Mouse (Mus musculus) forebrain, embryonic 10.5 days (tissue): ENCODE measurements around the gene Sdhd. TPM values are rescaled to one million over a fixed set of nuclear protein-coding genes. Genes with fewer than 3 reads are reported as not detected.
"Not testable (repeated sequence)": the region's sequence is repeated elsewhere in the genome, so short reads cannot be mapped to it uniquely, and the experiment has no call there.

Experiments
- DNase-seq: peaks from one replicate; pipeline ENCODE4 v3.0.0-alpha.2; 2017; ENCODE audit warnings: low spot score; ENCODE audit errors: extremely low spot score
- H3K27ac ChIP-seq: fragments of 300-500 bp; sonication (generic); 2 replicates; pipeline ENCODE4 v1.5.1; 2016; ENCODE audit warnings: mild to moderate bottlenecking
- H3K27me3 ChIP-seq: fragments of 300-500 bp; sonication (generic); 2 replicates; pipeline ENCODE4 v1.6.1; 2016; ENCODE audit warnings: mild to moderate bottlenecking; ENCODE audit not compliant: poor library complexity, severe bottlenecking
- H3K36me3 ChIP-seq: fragments of 300-500 bp; sonication (generic); replicated peaks from 2 replicates; pipeline ENCODE4 v1.6.1; 2016; ENCODE audit warnings: mild to moderate bottlenecking, moderate library complexity
- H3K4me1 ChIP-seq: fragments of 300-500 bp; sonication (generic); 2 replicates; pipeline ENCODE4 v1.6.1; 2016
- H3K4me3 ChIP-seq: fragments of 300-500 bp; sonication (generic); 2 replicates; pipeline ENCODE4 v1.5.1; 2016; ENCODE audit warnings: mild to moderate bottlenecking, moderate library complexity
- H3K9me3 ChIP-seq: fragments of 300-500 bp; sonication (generic); 2 replicates; pipeline ENCODE4 v1.6.1; 2016; ENCODE audit warnings: mild to moderate bottlenecking, moderate library complexity
- WGBS: fragments of 180-500 bp; shearing (Covaris S2); methylation state at CpG from one replicate; pipeline ENCODE4 v1.1.7; 2016; 5-methylcytosine and 5-hydroxymethylcytosine counted together
- polyA plus RNA-seq: library from polyadenylated mRNA; unstranded; fragments of >200 nt; fragmentation: Nextera tagmentation; extraction: Ambion mirVana; gene quantifications from 2 replicates; pipeline ENCODE4 v1.2.1, GENCODE M21; 2016

Sdhd gene
- 325 and 340 TPM in 2 replicates for polyA plus RNA-seq

GRCm38 (mm10) chr9:50603189-50603997, at the start of gene Sdhd, which contains the start of gene Timm8b:
Gene Sdhd (minus strand): TSS chr9:50603812.
Gene Timm8b (plus strand): TSS chr9:50603910.
- peak within 1 kb of the TSS; percentile 96 for H3K27ac ChIP-seq
- no peaks in the 10 kb centered on the region for H3K27me3 ChIP-seq
- peaks cover 56% of the 10 kb centered on the region for H3K36me3 ChIP-seq
- H3K9me3 ChIP-seq, result no peaks in the 10 kb centered on the region
- peak within 1 kb of the TSS; percentile 92 for H3K4me3 ChIP-seq
- peaks cover 30% of the 10 kb centered on the region for H3K4me1 ChIP-seq
- under 1% methylated on average over 48 of the region's 48 CpGs for WGBS
- peak; percentile 94 for DNase-seq

DNA sequence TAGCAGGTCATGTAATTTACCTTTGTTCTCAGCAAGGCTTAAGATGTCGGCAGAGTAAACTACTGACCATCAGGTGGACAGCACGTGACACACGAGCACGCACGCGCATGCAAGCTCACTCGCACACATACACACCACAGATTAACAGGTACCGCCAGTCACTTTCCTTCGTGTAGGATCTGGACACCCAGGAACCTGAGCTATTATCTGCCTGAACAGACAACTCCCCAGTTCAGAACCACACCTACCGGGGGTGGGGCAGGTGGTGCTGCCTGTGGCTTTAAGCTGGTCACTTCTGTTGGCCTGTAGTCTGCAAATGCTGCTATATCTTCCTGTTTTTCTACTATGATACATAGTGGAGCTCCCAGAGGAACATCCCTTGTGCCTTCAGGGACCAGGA, 46.9 kb upstream of the Sdhd start:
- DNase-seq, result no peak
- Histone ChIP-seq H3K36me3 (peaks cover 98% of the 10 kb centered on the region), H3K9me3 (no peaks in the 10 kb centered on the region), H3K27ac (no peak overlapping the region), H3K4me3 (no peak overlapping the region), H3K27me3 (no peaks in the 10 kb centered on the region), H3K4me1 (no peaks in the 10 kb centered on the region)
- WGBS, result 94% methylated on average over 10 of the region's 10 CpGs

DNA sequence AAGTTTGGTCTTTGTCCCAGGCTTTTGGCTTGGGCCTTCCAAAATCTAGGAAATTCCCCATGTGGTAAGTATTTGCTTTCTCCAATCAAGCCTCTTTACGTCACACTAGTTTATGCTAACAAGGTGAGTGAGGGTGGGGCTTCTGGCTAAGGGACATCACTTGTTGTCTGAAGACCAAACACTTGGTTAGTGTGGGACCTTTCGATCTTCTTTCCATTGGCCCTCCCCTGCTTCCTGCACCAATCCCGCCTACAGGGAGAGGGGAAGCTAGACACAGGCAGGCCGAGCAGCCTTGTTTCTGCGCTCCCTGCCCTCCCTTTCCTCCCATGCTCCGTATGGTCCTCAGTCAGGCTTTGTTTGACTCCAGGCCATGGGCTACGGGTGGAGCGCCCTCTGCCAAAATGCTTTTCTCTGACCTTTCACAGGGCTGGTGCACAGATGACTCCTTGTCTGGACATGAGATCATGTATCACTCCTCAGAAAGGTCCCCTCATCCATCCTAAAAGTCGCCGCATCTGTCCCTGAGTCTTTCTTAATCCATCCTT, 43.3 kb upstream of the Sdhd start:
- Histone ChIP-seq H3K4me1 (no peaks in the 10 kb centered on the region), H3K36me3 (peaks cover 96% of the 10 kb centered on the region), H3K9me3 (no peaks in the 10 kb centered on the region), H3K27me3 (no peaks in the 10 kb centered on the region), H3K4me3 (no peak overlapping the region), H3K27ac (no peak overlapping the region)
- no peak for DNase-seq
- WGBS, result 78% methylated on average over 10 of the region's 10 CpGs

DNA sequence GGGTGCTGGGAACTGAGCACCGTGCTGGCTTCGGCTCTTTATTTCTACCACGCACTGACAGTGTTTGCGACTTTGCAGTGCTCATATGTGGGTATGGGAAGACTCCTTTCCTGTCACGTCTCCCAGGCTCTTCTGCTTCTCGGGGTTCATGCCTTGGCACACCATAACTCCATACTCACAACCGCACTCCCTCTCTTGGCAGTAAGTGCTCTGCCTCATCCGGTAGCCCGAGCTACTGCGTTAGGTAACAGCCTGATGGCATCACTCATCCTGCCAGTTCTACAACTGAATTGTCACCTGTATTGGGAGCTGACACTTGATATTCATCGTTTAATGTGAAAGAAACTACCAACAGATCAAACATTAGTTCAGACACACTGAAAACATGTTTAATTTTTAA, 30.7 kb upstream of the Sdhd start:
- Histone ChIP-seq H3K9me3 (no peaks in the 10 kb centered on the region), H3K27ac (no peak overlapping the region), H3K27me3 (no peaks in the 10 kb centered on the region), H3K4me3 (no peak overlapping the region), H3K36me3 (peaks cover 74% of the 10 kb centered on the region), H3K4me1 (no peaks in the 10 kb centered on the region)
- 96% methylated on average over 11 of the region's 11 CpGs for WGBS
- no peak for DNase-seq

DNA sequence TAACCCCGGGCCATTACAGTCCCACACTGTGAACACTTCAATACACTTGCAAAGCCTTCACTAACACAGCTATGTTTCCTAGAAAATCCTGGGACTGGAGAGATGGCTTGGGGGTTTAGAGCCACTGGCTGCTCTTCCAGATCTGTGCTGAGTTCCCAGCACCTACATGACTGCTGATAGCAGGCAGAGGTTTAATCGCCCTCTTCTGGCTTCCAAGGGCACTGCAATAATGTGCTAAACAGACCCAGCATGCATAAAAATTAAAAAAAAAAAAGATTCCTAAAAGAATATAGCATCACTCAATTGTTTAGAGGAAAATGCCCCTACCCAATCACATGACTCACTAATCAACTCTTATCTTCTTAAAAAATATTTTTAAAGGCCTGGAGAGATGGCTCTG, 29.4 kb upstream of the Sdhd start:
- Histone ChIP-seq H3K27ac (no peak overlapping the region), H3K27me3 (no peaks in the 10 kb centered on the region), H3K9me3 (no peaks in the 10 kb centered on the region), H3K4me3 (no peak overlapping the region), H3K36me3 (peaks cover 62% of the 10 kb centered on the region), H3K4me1 (no peaks in the 10 kb centered on the region)
- DNase-seq, result no peak
- WGBS, result 58% methylated on average over 2 of the region's 2 CpGs

GRCm38 (mm10) chr9:50632016-50632688, 28.5 kb upstream of the Sdhd start:
- peaks cover 53% of the 10 kb centered on the region for H3K36me3 ChIP-seq
- 89% methylated on average over 6 of the region's 6 CpGs for WGBS
- no peak overlapping the region for H3K4me3 ChIP-seq
- no peaks in the 10 kb centered on the region for H3K9me3 ChIP-seq
- H3K27ac ChIP-seq, result no peak overlapping the region
- H3K4me1 ChIP-seq, result no peaks in the 10 kb centered on the region
- no peak for DNase-seq
- no peaks in the 10 kb centered on the region for H3K27me3 ChIP-seq

DNA sequence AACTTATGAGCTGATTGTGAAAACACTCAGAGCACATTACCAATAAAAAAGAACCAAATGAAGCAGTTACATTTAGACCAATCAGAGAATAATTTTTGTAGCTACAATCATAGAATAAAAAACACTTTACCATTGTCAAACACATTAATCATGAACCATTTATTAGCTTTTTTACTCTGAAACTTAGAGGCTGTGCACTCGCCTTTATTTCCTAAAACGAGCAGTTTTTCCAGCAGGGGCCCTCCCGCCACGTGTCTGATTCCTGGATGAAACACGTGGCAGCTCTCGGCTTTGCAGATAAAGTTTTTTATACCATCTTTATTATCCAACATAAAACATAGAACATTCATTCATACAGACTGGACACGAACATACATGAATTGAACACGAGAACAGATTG, 27.3 kb upstream of the Sdhd start:
- peaks cover 40% of the 10 kb centered on the region for H3K36me3 ChIP-seq
- H3K4me1 ChIP-seq, H3K9me3 ChIP-seq, H3K27ac ChIP-seq, H3K27me3 ChIP-seq, H3K4me3 ChIP-seq, DNase-seq: not testable (repeated sequence)
- WGBS, result 95% methylated on average over 6 of the region's 8 CpGs

- WGBS, result 68% methylated on average over 9 of the region's 9 CpGs
- peaks cover 26% of the 10 kb centered on the region for H3K36me3 ChIP-seq
- H3K27ac ChIP-seq, result no peak overlapping the region
- H3K4me1 ChIP-seq, result peaks cover 22% of the 10 kb centered on the region
- DNase-seq, result no peak
- peak overlapping the region; percentile 99 for H3K4me3 ChIP-seq
- no peaks in the 10 kb centered on the region for H3K27me3 ChIP-seq
- no peaks in the 10 kb centered on the region for H3K9me3 ChIP-seq
Observed at GRCm38 (mm10) chr9:50617794-50618330, 14.2 kb upstream of the Sdhd start.

- Histone ChIP-seq H3K27me3 (no peaks in the 10 kb centered on the region), H3K36me3 (peaks cover 35% of the 10 kb centered on the region), H3K27ac (peak within 1 kb of the TSS; percentile 97), H3K4me1 (peaks cover 22% of the 10 kb centered on the region), H3K4me3 (peak within 1 kb of the TSS; percentile 99), H3K9me3 (no peaks in the 10 kb centered on the region)
- WGBS, result under 1% methylated on average over 80 of the region's 81 CpGs
- DNase-seq, result peak; percentile 87
Observed at GRCm38 (mm10) chr9:50616766-50617603, 13.4 kb upstream of the Sdhd start, which contains the start of the genes Pih1d2 and Nkapd1. Gene Pih1d2 (plus strand): TSS chr9:50617321. Gene Nkapd1 (minus strand): TSS chr9:50617464.

GRCm38 (mm10) chr9:50616161-50616560, 12.5 kb upstream of the Sdhd start:
- WGBS, result 43% methylated on average over 11 of the region's 11 CpGs
- DNase-seq, result no peak

DNA sequence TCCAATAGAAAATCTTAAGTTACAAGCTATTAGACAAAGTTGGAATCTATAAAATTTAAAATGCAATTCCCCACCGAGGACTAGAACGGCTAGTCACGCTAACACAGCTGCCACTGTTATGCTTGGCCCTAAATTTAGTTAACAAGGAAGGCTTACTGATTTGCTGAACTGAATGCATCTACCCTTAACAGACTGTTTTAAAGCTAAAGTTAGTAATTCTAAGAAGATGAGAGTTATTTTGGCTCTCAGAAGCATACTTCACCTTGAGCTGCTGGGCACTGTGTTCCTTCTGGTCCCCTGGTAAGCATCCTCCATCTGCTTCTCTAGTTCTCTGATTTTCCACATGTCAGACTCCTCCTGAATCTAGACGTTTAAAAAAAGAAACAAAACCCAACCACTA, 8.5 kb upstream of the Sdhd start:
- Histone ChIP-seq H3K36me3 (peaks cover 82% of the 10 kb centered on the region), H3K27me3 (no peaks in the 10 kb centered on the region)
- WGBS, result 93% methylated on average over 4 of the region's 4 CpGs

More at GRCm38 (mm10) chr9:50616161-50616560, 12.5 kb upstream of the Sdhd start:
- H3K27me3 ChIP-seq, result no peaks in the 10 kb centered on the region
- peak overlapping the region; percentile 99 for H3K4me3 ChIP-seq
- peak overlapping the region; percentile 97 for H3K27ac ChIP-seq
- H3K36me3 ChIP-seq, result peaks cover 42% of the 10 kb centered on the region
- peaks cover 22% of the 10 kb centered on the region for H3K4me1 ChIP-seq
- H3K9me3 ChIP-seq, result no peaks in the 10 kb centered on the region

DNA sequence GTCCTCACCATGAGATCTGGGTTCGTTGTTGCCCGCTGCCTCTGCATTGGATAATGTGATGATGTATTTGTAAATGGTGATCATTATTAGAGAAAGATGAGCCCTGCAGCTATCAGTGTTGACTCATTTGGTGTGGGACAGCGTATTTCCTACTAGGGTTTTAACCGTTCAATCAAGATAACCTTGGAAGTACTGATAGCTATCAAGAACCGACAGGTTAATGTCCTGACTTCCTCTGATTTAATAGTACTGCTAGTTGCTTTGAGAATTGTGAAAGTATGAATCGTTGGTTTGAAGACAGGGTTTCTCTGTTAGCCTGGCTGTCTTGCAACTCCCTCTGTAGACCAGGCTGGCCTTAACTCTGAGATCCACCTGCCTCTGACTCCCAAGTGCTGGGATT, 726 bp upstream of the Sdhd start:
- DNase-seq, result no peak
- Histone ChIP-seq H3K27ac (peak overlapping the region; percentile 96), H3K4me1 (peaks cover 30% of the 10 kb centered on the region), H3K27me3 (no peaks in the 10 kb centered on the region), H3K9me3 (no peaks in the 10 kb centered on the region), H3K36me3 (peaks cover 56% of the 10 kb centered on the region), H3K4me3 (peak overlapping the region; percentile 92)
- WGBS, result 8% methylated on average over 6 of the region's 6 CpGs

More for the DNA sequence above, 8.5 kb upstream of the Sdhd start:
- no peaks in the 10 kb centered on the region for H3K9me3 ChIP-seq
- H3K4me1 ChIP-seq, result peaks cover 16% of the 10 kb centered on the region
- H3K4me3 ChIP-seq, result no peak overlapping the region
- H3K27ac ChIP-seq, result no peak overlapping the region
- no peak for DNase-seq
